Mouse (Mus musculus) stomach, postnatal 0 days (tissue): Measurements from ENCODE around the gene Abcd4.

ENCODE experiments used
- CTCF ChIP-seq: IDR thresholded peaks from 2 replicates; pipeline ENCODE4 v1.5.1; 2016; ENCODE audit warnings: antibody characterized with exemption, low read depth, mild to moderate bottlenecking, moderate library complexity
- EP300 ChIP-seq: optimal IDR thresholded peaks from 2 replicates; pipeline ENCODE3; 2016; ENCODE audit warnings: antibody characterized with exemption

DNA sequence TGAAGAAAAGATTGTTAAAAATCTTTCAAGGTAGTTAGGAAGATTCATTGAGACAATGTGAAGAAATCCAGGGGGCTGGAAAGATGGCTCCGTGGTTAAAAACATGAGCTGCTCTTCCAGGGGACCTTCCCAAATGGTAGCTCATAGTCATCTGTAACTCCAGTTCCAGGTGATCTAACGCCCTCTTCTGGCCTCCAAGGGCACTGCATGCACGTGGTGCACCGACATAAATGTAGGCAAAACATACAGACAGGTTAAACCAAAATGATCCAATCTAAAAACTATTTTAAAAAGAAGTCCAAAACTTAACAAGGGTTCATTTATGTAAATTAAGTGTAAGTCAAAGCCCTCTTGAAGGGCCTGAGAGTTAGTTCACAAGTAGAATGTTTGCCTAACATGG, 54.7 kb downstream of the Abcd4 start:
- TF ChIP-seq CTCF: peak; percentile 24
- TF ChIP-seq EP300: no peak
